Mouse (Mus musculus): Measurements from ENCODE around the gene Ppp1r21. TPM values are rescaled to one million over a fixed set of nuclear protein-coding genes. Genes with fewer than 3 reads are reported as not detected.

The Ppp1r21 gene
- total and polyA plus RNA-seq, 3 experiments: 11.1 to 16.2 TPM; not detected in 1

DNA sequence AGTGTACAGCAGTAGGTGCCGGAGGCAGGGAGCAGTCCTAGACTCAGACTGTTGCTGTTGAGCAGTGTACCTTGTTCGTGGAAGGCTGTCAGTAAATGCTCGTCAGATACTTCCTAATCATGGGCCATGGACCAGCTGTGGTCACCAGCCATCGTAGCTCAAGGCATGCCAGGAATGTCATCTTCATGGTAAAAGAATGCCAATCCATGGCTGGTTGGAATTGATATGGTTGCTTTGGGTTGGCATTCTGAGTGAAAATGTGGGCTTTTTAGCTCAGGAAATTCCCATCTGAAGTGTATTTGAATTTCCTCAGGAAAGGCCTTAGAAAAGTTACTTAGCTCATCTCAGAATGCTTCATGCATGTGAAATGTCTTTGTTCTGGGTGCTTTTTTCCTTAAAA is 65.2 kb downstream of the Ppp1r21 start (continued):
- TF ChIP-seq TCF12 (IDR thresholded peaks at IDR 0.05; ENCODE audit: low read depth, low read length) (no peak), CTCF (IDR thresholded peaks at IDR 0.05 in 2 of 3, conservative IDR thresholded peaks at IDR 0.05 in 1 of 3; ENCODE audit: control insufficient read depth in 1 of 3, insufficient read depth in 1 of 3, low read depth in 2 of 3, low read length in 3 of 3, poor library complexity in 1 of 3, severe bottlenecking in 1 of 3) (no peak), ELF1 (IDR thresholded peaks at IDR 0.05; ENCODE audit: low read depth, low read length) (no peak)

DNA sequence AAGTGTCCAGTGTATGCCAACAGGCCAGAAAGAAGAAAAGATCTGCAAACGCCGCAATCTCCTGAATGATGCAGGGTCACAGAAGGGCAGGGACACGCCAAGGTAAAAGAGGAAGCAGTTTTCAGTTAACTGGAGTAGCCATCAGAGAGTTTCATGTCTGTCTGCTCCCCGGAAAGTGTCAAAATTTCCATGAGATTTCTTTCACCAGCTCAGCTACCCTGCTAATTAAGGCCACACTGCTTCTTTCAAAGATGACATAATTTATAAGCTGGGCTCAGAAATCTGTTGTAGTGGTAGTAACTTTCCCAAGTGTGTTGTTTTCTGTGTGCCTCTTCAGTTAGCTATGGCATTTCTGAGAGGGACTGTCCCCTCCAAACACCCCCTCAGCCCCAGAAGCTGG is 66.2 kb downstream of the Ppp1r21 start:
- TF ChIP-seq CTCF (IDR thresholded peaks at IDR 0.05 in 2 of 3, conservative IDR thresholded peaks at IDR 0.05 in 1 of 3; ENCODE audit: control insufficient read depth in 1 of 3, insufficient read depth in 1 of 3, low read depth in 2 of 3, low read length in 3 of 3, poor library complexity in 1 of 3, severe bottlenecking in 1 of 3) (no peak), MEF2A (IDR thresholded peaks at IDR 0.05; ENCODE audit: extremely low read depth, insufficient replicate concordance, low read depth, low read length, poor library complexity, severe bottlenecking) (no peak)
- Histone ChIP-seq H3K27ac (ENCODE audit: control insufficient read depth, low read depth, low read length) (no peak overlapping the region), H3K79me2 (ENCODE audit: control insufficient read depth, insufficient read depth, low read length, poor library complexity) (no peaks in the 10 kb centered on the region), H3K4me1 (ENCODE audit: control insufficient read depth in 1 of 2, insufficient read depth in 2 of 2, low read length in 2 of 2) (peaks cover 0 to 7% of the 10 kb centered on the region in 2 experiments; a peak in 2 of 4 replicates), H3K9ac (ENCODE audit: control insufficient read depth, low read depth, low read length, poor library complexity, severe bottlenecking) (no peak overlapping the region), H3K9me3 (replicated peaks; ENCODE audit: insufficient read depth, low read length) (no peaks in the 10 kb centered on the region), H3K27me3 (ENCODE audit: control insufficient read depth in 1 of 2, insufficient read depth in 2 of 2, low read length in 2 of 2) (no peaks in the 10 kb centered on the region), H3K36me3 (ENCODE audit: control insufficient read depth in 1 of 2, insufficient read depth in 2 of 2, low read length in 2 of 2) (no peaks in the 10 kb centered on the region), H3K4me3 (ENCODE audit: control insufficient read depth in 1 of 2, insufficient read depth in 1 of 2, low read depth in 2 of 2, low read length in 2 of 2) (no peak overlapping the region)
- peak; percentile 21 for DNase-seq (ENCODE audit: low read depth, low spot score)

- Histone ChIP-seq H3K79me2 (ENCODE audit: control insufficient read depth, insufficient read depth, low read length, poor library complexity) (no peaks in the 10 kb centered on the region), H3K9me3 (replicated peaks; ENCODE audit: insufficient read depth, low read length) (no peaks in the 10 kb centered on the region), H3K9ac (ENCODE audit: control insufficient read depth, low read depth, low read length, poor library complexity, severe bottlenecking) (no peak overlapping the region), H3K4me1 (ENCODE audit: control insufficient read depth in 1 of 2, insufficient read depth in 2 of 2, low read length in 2 of 2) (peaks cover 0 to 7% of the 10 kb centered on the region in 2 experiments; a peak in 2 of 4 replicates), H3K4me3 (ENCODE audit: control insufficient read depth in 1 of 2, insufficient read depth in 1 of 2, low read depth in 2 of 2, low read length in 2 of 2) (peak overlapping the region; percentile 54 to 97; a peak in 3 of 4 replicates), H3K27me3 (ENCODE audit: control insufficient read depth in 1 of 2, insufficient read depth in 2 of 2, low read length in 2 of 2) (no peaks in the 10 kb centered on the region), H3K27ac (ENCODE audit: control insufficient read depth, low read depth, low read length) (no peak overlapping the region), H3K36me3 (ENCODE audit: control insufficient read depth in 1 of 2, insufficient read depth in 2 of 2, low read length in 2 of 2) (no peaks in the 10 kb centered on the region)
- DNase-seq (ENCODE audit: low read depth, low spot score): peak; percentile 78
- peak; percentile 52 to 58 (median 58); a peak in 4 of 6 replicates for TF ChIP-seq CTCF (IDR thresholded peaks at IDR 0.05 in 2 of 3, conservative IDR thresholded peaks at IDR 0.05 in 1 of 3; ENCODE audit: control insufficient read depth in 1 of 3, insufficient read depth in 1 of 3, low read depth in 2 of 3, low read length in 3 of 3, poor library complexity in 1 of 3, severe bottlenecking in 1 of 3)
- TF ChIP-seq MYC (IDR thresholded peaks at IDR 0.05; ENCODE audit: low read depth, low read length): peak; percentile 50; the same call in 1 of the 2 replicates
- peak; percentile 29 for TF ChIP-seq MXI1 (IDR thresholded peaks at IDR 0.05; ENCODE audit: low read depth, low read length)
- TF ChIP-seq NRF1 (IDR thresholded peaks at IDR 0.05; ENCODE audit: insufficient read depth, low read depth, low read length, poor library complexity, severe bottlenecking): peak; percentile 57
- 0 out of 2 replicates have a peak, but pooled peaks have one; percentile 16 for TF ChIP-seq USF1 (IDR thresholded peaks at IDR 0.05; ENCODE audit: low read depth, low read length)
- TF ChIP-seq CHD2 (IDR thresholded peaks at IDR 0.05; ENCODE audit: low read length): no peak
- TF ChIP-seq ZNF384 (IDR thresholded peaks at IDR 0.05; ENCODE audit: low read depth, low read length): no peak
- TF ChIP-seq MAX (IDR thresholded peaks at IDR 0.05; ENCODE audit: low read length): peak; percentile 64
Observed at GRCm38 (mm10) chr17:88596544-88597221, 66.8 kb downstream of the Ppp1r21 start.

All from MEL (cell line).